Mouse (Mus musculus) heart, embryonic 15.5 days (tissue): Measurements from ENCODE around the gene Rasgrp4. TPM values are rescaled to one million over a fixed set of nuclear protein-coding genes. Genes with fewer than 3 reads are reported as not detected.
A peak's percentile ranks its signal among the peaks of the same experiment; 100 is the strongest.
"Not testable (repeated sequence)": the region's sequence is repeated elsewhere in the genome, so short reads cannot be mapped to it uniquely, and the experiment has no call there.

ENCODE experiments used
- ATAC-seq: fragments of 200-750 bp; cut with Nextera tagmentation; replicated peaks from 2 replicates; pipeline ENCODE4 v1.8.0; 2017; ENCODE audit warnings: low read depth, moderate TSS enrichment; ENCODE audit not compliant: insufficient number of reproducible peaks, insufficient read depth, low FRiP score
- H3K27ac ChIP-seq: fragments of 300-500 bp; sonication (generic); 2 replicates; pipeline ENCODE4 v1.5.1; 2015; ENCODE audit warnings: mild to moderate bottlenecking, inconsistent platforms
- H3K27me3 ChIP-seq: fragments of 300-500 bp; sonication (generic); 2 replicates; pipeline ENCODE4 v1.6.1; 2015; ENCODE audit warnings: inconsistent platforms
- H3K36me3 ChIP-seq: fragments of 300-500 bp; sonication (generic); 2 replicates; pipeline ENCODE4 v1.6.1; 2015; ENCODE audit warnings: mild to moderate bottlenecking, inconsistent platforms
- H3K4me1 ChIP-seq: fragments of 300-500 bp; sonication (generic); replicated peaks from 2 replicates; pipeline ENCODE4 v1.6.1; 2015; ENCODE audit warnings: inconsistent platforms
- H3K4me2 ChIP-seq: fragments of 300-500 bp; sonication (generic); 2 replicates; pipeline ENCODE4 v1.6.1; 2015; ENCODE audit warnings: inconsistent platforms, mild to moderate bottlenecking, moderate library complexity
- H3K4me3 ChIP-seq: fragments of 300-500 bp; sonication (generic); 2 replicates; pipeline ENCODE4 v1.5.1; 2015; ENCODE audit warnings: mild to moderate bottlenecking, inconsistent platforms
- H3K9ac ChIP-seq: fragments of 300-500 bp; sonication (generic); 2 replicates; pipeline ENCODE4 v1.6.1; 2015; ENCODE audit warnings: mild to moderate bottlenecking, inconsistent platforms
- H3K9me3 ChIP-seq: fragments of 300-500 bp; sonication (generic); replicated peaks from 2 replicates; pipeline ENCODE4 v1.6.1; 2016; ENCODE audit warnings: inconsistent platforms
- WGBS: fragments of 180-500 bp; shearing (Covaris S2); methylation state at CpG from one replicate; pipeline ENCODE4 v1.1.7; 2015; ENCODE audit warnings: mixed read lengths; 5-methylcytosine and 5-hydroxymethylcytosine counted together
- polyA plus RNA-seq: library from polyadenylated mRNA; unstranded; fragments of >200 nt; fragmentation: Nextera tagmentation; extraction: Ambion mirVana; gene quantifications from 2 replicates; pipeline ENCODE4 v1.2.1, GENCODE M21; 2015

The Rasgrp4 gene
- polyA plus RNA-seq, 1 experiment from 2014 or later, result 0.39 TPM

DNA sequence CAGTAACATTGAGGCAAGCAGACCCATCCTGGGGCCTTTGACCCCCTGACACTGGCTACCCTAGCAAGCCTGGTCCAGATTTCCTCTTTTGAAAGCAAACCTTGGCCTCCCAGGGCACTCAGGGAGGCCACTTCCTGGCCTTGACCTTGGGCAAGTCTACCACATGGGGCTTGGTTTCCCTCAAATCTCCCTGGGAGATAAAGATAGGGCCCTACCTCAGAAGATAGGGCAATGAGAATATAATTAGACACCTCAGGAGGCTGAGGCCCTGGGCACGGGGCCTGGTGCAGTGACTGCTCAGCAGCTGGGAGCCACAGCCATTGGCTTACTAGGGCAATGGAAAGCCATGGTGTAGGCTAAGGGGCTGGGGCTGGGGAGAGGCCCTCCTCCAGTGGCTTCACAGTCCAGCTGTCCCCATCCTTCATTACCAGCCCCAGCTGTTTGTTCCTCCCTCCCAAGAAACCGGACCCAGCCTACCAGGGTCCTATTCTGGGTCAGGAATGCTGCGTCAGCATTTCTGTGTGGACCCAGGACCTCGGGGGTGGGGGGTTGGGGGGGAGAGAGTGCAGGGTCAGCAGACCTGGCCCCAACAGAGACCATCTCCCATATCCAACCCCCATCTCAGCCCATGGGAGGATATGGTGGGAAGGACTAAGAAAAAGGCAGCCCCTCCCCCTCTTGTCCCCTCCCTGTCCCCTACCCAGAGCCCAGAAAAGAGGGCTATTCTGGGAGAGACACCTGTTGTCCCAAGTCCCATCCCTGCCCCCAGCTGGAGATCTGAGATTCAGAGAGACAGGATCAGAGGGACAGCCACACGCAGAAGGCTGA is 10.9 kb upstream of the Rasgrp4 start:
- H3K4me3 ChIP-seq, result no peak overlapping the region
- H3K27me3 ChIP-seq, result peaks cover 5% of the 10 kb centered on the region; the same call in 1 of the 2 replicates
- peaks cover 14% of the 10 kb centered on the region for H3K4me1 ChIP-seq
- WGBS, result 47% methylated on average over 5 of the region's 5 CpGs
- H3K4me2 ChIP-seq, result no peak overlapping the region
- H3K36me3 ChIP-seq, result no peaks in the 10 kb centered on the region
- H3K9ac ChIP-seq, result no peak overlapping the region
- no peak for ATAC-seq
- H3K27ac ChIP-seq, result no peak overlapping the region
- H3K9me3 ChIP-seq, result no peaks in the 10 kb centered on the region

DNA sequence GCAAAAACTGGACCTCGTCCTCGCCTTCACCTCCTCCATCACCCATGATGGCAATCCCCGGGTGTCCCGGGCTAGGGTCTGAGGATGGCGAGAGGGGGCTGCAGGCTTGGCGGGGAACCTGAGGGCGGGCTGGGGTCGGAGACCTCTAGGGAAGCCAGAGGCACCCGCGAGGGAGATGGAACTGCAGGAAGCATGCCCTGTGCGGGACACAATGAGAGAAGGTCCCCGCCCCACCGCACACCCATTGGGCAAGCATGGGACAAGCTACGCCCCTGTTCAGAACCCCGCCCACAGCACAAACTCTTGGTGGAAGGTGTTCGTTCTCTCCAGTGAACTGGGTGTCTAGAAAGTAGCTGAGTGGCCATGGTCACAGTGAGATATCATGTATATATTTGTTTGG is 9.7 kb upstream of the Rasgrp4 start, which contains the start of gene Ryr1:
Ryr1 (minus strand) TSS at position 210 of the 400 bp plus-strand sequence.
- Histone ChIP-seq H3K9me3 (no peaks in the 10 kb centered on the region), H3K9ac (no peak within 1 kb of the TSS), H3K27ac (no peak within 1 kb of the TSS), H3K4me1 (peaks cover 14% of the 10 kb centered on the region), H3K4me2 (peak within 1 kb of the TSS; percentile 64), H3K4me3 (peak within 1 kb of the TSS; percentile 38), H3K27me3 (peaks cover 5% of the 10 kb centered on the region; the same call in 1 of the 2 replicates), H3K36me3 (no peaks in the 10 kb centered on the region)
- ATAC-seq, result no peak; the same call in 1 of the 2 replicates
- WGBS, result under 1% methylated on average over 16 of the region's 16 CpGs

DNA sequence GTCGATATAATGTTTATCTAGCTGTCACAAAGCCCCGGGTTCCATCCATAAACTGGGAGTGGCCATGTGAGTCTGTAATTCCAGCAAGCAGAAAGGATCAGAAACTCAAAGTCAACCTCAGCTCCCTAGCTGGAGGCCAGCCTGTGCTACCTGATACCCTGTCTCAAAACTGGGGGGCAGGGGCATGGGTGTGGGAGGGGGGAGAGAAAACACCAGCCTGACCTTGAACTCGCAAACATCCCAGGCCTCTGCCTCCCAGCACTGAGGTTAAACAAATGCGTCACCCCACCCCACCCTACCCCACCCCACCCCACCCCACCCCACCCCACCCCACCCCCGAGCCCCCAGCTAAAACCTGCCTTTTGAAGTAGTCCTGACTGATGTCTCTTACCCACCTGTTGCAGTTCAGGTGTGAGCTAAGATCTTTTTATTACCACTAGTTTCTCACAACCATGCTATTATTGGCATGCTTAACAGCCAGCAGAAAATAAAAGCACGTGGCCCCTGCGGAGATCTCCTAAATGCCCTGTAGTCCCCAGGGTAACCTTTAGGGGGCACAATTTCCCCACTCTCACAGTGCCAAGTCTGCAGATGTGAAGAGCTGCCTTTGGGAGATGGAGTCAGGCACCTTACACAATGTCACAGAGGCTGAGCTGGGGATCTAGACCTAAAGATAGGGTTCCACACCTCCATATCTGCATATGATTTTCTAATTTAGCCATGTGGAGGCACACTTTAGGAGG is 8.3 kb upstream of the Rasgrp4 start:
- Histone ChIP-seq H3K27ac (no peak overlapping the region), H3K36me3 (no peaks in the 10 kb centered on the region), H3K9ac (no peak overlapping the region), H3K4me2 (no peak overlapping the region), H3K9me3 (no peaks in the 10 kb centered on the region), H3K27me3 (peaks cover 8% of the 10 kb centered on the region; the same call in 1 of the 2 replicates), H3K4me3 (no peak overlapping the region), H3K4me1 (peaks cover 14% of the 10 kb centered on the region)
- 28% methylated on average over 7 of the region's 7 CpGs for WGBS
- ATAC-seq, result no peak

DNA sequence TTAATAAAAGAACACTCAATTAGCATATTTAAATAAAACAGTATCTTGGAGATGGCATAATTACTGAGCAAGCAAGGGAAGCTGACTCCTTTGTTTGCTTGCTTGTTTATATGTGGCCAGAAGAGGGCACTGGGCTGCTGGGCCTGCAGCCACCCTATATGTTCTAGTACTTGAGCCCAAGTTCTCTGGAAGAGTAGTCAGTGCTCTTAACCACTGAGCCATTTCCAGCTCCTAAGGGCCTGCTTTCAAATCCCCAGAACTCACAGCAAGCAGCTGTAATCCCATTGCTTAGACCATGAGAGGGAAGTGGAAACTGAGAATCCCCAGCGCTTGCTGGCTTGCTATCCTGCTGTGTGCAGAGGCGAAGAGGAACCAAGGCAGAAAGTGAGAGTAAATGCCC is 5.9 kb upstream of the Rasgrp4 start:
- no peak overlapping the region for H3K9ac ChIP-seq
- H3K4me2 ChIP-seq, result no peak overlapping the region
- H3K9me3 ChIP-seq, result no peaks in the 10 kb centered on the region
- no peak overlapping the region for H3K4me3 ChIP-seq
- H3K27me3 ChIP-seq, result peaks cover 8% of the 10 kb centered on the region; the same call in 1 of the 2 replicates
- H3K36me3 ChIP-seq, result no peaks in the 10 kb centered on the region
- 68% methylated on average over 2 of the region's 2 CpGs for WGBS
- H3K4me1 ChIP-seq, result peaks cover 12% of the 10 kb centered on the region
- no peak overlapping the region for H3K27ac ChIP-seq
- ATAC-seq, result no peak

DNA sequence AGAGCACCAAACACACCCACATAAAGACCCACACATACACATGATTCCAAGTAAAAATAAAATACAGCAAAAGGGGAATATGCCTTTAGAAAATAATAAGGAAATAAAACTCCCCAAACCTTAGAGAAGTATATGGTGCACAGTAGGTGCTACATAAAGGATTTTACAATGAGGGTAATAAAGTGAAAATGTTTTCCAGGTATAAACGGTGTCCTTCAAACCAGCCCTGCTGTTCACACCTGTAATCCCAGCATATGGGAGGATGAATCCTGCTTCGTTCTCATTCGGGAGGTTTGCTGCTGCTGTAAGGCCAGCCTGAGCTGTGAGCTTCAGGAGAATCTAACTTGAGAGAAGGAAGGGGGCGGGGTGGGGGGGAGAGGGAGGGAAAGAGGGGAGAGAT is 421 bp upstream of the Rasgrp4 start:
- 0 out of 2 replicates have a peak overlapping the region, but pooled peaks have one; percentile 17 for H3K4me3 ChIP-seq
- no peak overlapping the region for H3K27ac ChIP-seq
- peaks cover 28% of the 10 kb centered on the region for H3K27me3 ChIP-seq
- no peak overlapping the region for H3K9ac ChIP-seq
- no peak for ATAC-seq
- no peaks in the 10 kb centered on the region for H3K4me1 ChIP-seq
- WGBS, result 4% methylated on average over 4 of the region's 4 CpGs
- no peaks in the 10 kb centered on the region for H3K9me3 ChIP-seq
- no peaks in the 10 kb centered on the region for H3K36me3 ChIP-seq
- peak overlapping the region; percentile 51 for H3K4me2 ChIP-seq

DNA sequence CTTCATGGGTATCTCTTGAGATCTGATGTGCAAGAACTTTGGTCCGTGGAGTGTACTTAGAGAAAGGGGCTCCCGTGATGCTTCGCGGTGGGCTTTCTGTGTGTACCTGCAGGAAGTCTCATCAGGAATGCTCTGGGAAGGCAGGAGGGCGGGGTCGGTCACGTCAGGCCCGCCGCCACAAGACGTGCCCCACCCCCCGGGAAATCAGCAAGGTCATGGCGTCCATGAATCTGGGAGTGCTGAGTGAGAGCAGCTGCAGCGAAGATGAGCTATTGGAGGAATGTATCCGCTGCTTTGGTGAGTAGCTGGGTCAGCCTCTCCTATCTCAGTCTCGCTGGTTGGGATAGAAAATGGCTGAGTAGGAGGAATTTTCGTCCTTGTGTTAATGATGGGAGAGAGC is 2.8 kb downstream of the Rasgrp4 start:
- no peak overlapping the region for H3K4me2 ChIP-seq
- no peak overlapping the region for H3K27ac ChIP-seq
- no peaks in the 10 kb centered on the region for H3K36me3 ChIP-seq
- no peak for ATAC-seq
- H3K4me1 ChIP-seq, result no peaks in the 10 kb centered on the region
- peaks cover 25% of the 10 kb centered on the region for H3K27me3 ChIP-seq
- H3K9me3 ChIP-seq, result no peaks in the 10 kb centered on the region
- WGBS, result 27% methylated on average over 16 of the region's 16 CpGs
- H3K9ac ChIP-seq, result no peak overlapping the region
- no peak overlapping the region for H3K4me3 ChIP-seq

DNA sequence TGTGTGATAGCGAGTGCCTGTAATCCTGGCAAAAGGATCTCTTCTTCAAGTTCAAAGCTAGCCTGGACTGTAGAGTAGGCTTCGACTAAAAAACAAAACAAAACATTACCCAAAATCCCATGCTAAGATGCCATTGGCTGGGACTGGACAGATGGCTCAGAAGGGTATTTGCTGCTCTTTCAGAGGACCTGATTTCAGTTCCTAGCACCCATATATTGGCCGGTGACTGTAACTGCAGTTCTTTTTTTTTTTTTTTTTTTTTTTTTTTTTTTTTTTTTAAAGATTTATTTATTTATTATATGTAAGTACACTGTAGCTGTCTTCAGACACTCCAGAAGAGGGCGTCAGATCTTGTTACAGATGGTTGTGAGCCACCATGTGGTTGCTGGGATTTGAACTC is 4.6 kb downstream of the Rasgrp4 start:
- not testable (repeated sequence) for H3K4me3 ChIP-seq, H3K36me3 ChIP-seq, H3K9me3 ChIP-seq, H3K4me1 ChIP-seq, H3K27ac ChIP-seq, H3K9ac ChIP-seq, ATAC-seq, H3K4me2 ChIP-seq
- 85% methylated on average over 3 of the region's 4 CpGs for WGBS
- peaks cover 25% of the 10 kb centered on the region for H3K27me3 ChIP-seq

DNA sequence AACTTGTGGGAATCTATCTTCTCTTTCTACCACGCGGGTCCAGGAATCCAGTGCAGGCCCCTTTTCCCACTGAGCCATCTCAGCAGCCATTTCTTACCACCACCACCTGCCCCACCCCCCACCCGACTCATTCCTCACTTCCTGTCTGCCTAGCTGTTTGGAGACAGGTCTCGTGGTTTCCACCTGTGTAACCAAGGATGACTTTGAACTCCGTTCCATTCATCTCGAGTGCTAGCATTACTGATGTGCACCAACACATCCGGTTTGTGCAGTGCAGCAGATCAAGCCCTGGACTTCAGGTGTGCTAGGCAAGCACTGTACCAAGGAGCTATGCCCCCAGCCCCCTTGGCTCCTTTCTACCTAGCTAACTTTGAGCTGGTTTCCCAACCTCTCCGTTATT is 6.8 kb downstream of the Rasgrp4 start:
- no peak overlapping the region for H3K27ac ChIP-seq
- 73% methylated on average over 8 of the region's 8 CpGs for WGBS
- H3K4me2 ChIP-seq, result no peak overlapping the region
- H3K9ac ChIP-seq, result no peak overlapping the region
- H3K36me3 ChIP-seq, result no peaks in the 10 kb centered on the region
- no peaks in the 10 kb centered on the region for H3K9me3 ChIP-seq
- H3K4me3 ChIP-seq, result no peak overlapping the region
- H3K27me3 ChIP-seq, result peaks cover 12% of the 10 kb centered on the region
- H3K4me1 ChIP-seq, result no peaks in the 10 kb centered on the region
- no peak for ATAC-seq

DNA sequence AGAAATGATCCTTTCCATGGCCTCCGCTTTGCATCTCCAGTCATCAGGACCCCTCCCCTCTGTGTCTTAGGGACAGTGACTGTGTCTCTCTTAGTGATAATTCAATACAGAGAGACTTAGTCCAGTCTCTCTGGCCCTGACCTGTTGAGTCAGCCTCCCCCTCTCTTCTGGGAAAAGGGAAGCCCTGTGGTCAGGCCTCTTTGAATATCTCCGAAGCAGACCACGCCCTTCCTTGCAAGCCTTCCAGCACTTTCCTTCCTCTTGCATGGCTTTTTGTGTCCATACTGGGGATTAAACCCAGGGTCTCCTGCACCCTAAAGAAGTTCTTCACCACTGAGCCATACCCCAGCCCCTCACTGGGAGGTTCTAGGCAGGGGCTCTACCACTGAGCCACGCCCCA is 9.4 kb downstream of the Rasgrp4 start:
- no peak for ATAC-seq

DNA sequence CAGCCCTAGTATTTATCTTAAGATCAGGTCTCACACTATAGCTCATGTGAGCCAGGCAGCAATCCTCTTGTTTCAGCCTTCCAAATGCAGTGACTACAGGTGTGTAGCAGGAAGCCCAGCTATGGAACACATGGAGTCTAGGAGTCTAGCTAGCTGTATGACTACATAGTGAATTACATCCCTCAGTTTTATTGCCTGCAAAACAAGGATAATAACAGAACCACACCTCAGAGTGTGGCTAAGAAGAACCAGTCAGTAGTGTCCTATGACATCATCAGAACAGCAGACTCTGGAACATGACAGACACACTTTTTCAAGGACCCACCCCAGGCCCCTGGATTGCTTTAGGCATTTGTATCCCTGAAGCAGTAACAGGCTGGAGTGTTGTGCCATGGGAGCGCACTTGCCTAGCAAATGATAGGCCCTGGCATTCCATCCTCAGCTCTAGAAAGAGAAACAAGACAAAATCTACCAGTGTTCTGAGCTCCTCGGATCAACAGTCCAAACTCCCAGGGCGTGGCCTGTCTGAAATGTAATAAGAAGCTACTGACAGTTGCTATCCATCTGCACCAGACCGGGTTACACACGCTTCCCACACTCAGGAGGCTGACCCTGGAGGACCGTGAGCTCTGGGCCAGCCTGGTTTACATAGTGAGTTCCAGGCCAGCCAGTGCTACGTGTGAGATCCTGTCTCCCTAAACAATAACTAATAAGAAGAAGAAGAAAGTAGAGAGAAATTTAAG is 12.1 kb downstream of the Rasgrp4 start:
- 77% methylated on average over 7 of the region's 7 CpGs for WGBS
- no peaks in the 10 kb centered on the region for H3K36me3 ChIP-seq
- no peak for ATAC-seq

More for the DNA sequence above, 9.4 kb downstream of the Rasgrp4 start:
- Histone ChIP-seq H3K9me3 (no peaks in the 10 kb centered on the region), H3K4me3 (no peak overlapping the region), H3K36me3 (no peaks in the 10 kb centered on the region), H3K4me1 (no peaks in the 10 kb centered on the region), H3K9ac (no peak overlapping the region), H3K27ac (no peak overlapping the region), H3K4me2 (no peak overlapping the region), H3K27me3 (0 out of 2 replicates have a peak, but pooled peaks cover under 1% of the 10 kb centered on the region)
- WGBS, result 84% methylated on average over 4 of the region's 4 CpGs

DNA sequence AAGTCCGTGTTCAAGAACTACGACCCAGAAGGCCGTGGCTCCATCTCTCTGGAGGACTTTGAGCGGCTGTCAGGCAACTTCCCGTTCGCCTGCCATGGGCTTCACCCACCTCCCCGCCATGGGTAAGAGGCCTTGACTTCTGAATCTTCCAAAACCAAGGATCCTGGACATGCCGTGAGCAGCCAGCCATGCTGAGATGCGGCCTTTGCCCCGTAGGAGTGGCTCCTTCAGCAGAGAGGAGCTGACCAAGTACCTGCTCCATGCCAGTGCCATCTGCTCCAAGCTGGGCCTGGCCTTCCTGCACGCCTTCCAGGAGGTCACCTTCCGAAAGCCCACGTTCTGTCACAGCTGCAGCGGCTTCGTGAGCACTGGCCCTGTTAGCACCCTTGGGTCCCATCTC is 14.1 kb downstream of the Rasgrp4 start:
- H3K4me1 ChIP-seq, result no peaks in the 10 kb centered on the region
- no peaks in the 10 kb centered on the region for H3K9me3 ChIP-seq
- 82% methylated on average over 15 of the region's 15 CpGs for WGBS
- H3K9ac ChIP-seq, result no peak overlapping the region
- H3K27ac ChIP-seq, result no peak overlapping the region
- H3K36me3 ChIP-seq, result peaks cover under 1% of the 10 kb centered on the region; the same call in 1 of the 2 replicates
- peaks cover 7% of the 10 kb centered on the region; the same call in 1 of the 2 replicates for H3K27me3 ChIP-seq
- no peak overlapping the region for H3K4me2 ChIP-seq
- no peak overlapping the region for H3K4me3 ChIP-seq
- ATAC-seq, result no peak

More for the DNA sequence above, 12.1 kb downstream of the Rasgrp4 start:
- Histone ChIP-seq H3K4me3 (no peak overlapping the region), H3K27me3 (peaks cover 7% of the 10 kb centered on the region; the same call in 1 of the 2 replicates), H3K4me2 (no peak overlapping the region), H3K4me1 (no peaks in the 10 kb centered on the region), H3K9ac (no peak overlapping the region), H3K9me3 (no peaks in the 10 kb centered on the region), H3K27ac (no peak overlapping the region)
